Mouse (Mus musculus): Measurements from ENCODE around the gene Eif2ak4.

- no peak for TF ChIP-seq CTCF (IDR thresholded peaks at IDR 0.05; ENCODE audit: low read depth)
- TF ChIP-seq EP300 (IDR thresholded peaks at IDR 0.05; ENCODE audit: low read depth): no peak
Observed at GRCm38 (mm10) chr2:118428296-118428695, 39.9 kb downstream of the Eif2ak4 start.

All from liver, embryonic 14.5 days (tissue).